Mouse (Mus musculus): ENCODE results near the gene Dnhd1.

The Dnhd1 gene

DNA sequence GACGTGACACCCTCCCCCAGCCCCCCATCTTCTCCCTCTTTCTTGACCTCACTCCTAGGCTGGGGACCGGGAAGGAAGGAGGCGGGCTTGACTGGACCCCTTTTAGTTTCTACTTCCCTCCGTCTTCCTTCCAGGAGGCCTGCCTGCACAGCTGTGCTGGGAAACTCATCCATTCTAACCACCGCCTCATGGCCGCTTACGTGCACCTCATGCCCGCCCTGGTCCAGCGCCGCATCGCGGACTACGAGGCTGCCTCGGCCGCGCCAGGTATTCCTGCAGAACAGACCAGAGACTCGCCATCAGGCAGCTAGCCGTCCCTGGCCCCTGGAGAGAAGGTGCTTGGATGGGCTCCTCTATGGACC, 9.8 kb upstream of the Dnhd1 start:
- DNase-seq, result no peak

DNA sequence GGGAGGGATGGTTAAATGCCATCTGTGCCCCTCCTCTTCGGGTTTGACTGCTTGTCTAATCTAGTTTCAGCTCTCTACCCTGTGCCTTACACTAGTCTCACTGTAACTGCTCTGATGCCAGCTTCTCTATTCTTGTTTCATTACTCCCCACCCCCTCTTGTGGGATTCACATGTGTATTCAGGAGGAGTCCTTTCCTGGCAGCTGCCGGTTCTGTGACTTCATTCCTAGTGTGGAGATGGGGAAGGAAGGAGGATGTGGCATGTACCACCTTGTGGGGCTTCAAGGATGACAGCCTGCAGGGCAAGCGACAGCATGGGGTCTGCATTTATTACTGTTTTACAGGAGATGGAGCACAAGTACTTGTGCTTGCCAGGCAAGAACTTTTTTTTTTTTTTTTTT, 8.7 kb upstream of the Dnhd1 start:
- peak; percentile 90 for DNase-seq

- DNase-seq, result peak; percentile 69
Observed at GRCm38 (mm10) chr7:105685541-105686197, 35.0 kb downstream of the Dnhd1 start.

- peak; percentile 92 for DNase-seq
Observed at GRCm38 (mm10) chr7:105690875-105691274, 40.2 kb downstream of the Dnhd1 start.

- DNase-seq, result peak; percentile 74
Observed at GRCm38 (mm10) chr7:105703184-105703583, 52.6 kb downstream of the Dnhd1 start.

DNA sequence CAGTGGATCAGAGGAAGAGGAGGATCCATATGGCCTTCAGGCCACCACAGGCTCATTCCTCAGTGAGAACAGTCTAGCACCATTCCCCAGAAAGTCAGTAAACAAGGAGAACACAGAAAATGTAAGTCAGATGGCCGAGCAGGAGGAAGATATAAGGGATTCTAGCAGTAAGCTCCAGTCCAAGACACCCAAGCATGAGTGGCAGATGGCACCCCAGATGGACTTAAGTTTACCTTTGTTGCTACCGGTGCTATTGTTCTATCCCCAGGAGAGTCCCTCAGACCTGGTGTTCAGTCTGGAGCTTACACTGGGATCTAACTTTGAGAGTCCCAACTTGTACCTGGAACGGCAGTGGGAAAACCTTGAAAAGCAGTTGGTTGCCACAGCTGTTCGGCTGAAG, 53.2 kb downstream of the Dnhd1 start:
- DNase-seq, result peak; percentile 76

DNA sequence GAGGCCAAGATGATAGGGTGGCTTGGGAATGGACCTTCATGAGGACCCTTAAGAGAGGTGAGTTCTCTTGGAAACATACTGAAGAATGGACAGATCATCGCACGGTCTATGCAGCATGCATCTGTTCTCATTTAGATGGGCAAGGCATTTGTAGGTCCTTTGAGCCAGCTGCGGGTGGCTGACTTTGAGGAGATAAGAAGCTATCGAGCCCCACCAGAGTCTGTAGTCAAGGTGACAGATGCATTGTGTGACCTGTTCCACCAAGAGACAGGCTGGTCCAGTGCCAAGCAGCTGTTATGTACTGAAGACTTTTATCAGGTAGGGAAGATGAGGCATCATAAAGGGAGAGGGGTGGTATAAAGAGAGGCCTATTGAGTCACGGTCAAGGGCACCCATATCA, 58.1 kb downstream of the Dnhd1 start:
- DNase-seq, result peak; percentile 66

DNA sequence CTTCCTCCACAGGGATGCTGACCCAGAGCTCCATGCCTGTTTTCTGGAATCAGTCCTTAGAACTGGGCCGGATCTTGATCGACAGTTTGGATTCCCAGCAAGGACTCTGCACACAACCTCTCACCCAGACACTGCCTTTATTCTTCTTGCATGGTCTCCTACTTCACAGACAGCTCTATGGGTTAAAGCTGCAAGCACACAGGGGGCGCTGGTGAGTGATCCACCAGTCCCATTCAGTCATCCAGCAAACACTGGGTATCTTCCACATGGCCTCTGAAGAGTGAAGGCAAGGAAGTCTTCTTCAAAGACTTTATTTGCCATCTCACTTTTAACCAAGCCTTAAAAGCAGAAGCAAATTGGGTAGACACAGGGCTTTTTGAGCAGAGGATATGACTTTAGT, 64.7 kb downstream of the Dnhd1 start:
- no peak for DNase-seq

DNA sequence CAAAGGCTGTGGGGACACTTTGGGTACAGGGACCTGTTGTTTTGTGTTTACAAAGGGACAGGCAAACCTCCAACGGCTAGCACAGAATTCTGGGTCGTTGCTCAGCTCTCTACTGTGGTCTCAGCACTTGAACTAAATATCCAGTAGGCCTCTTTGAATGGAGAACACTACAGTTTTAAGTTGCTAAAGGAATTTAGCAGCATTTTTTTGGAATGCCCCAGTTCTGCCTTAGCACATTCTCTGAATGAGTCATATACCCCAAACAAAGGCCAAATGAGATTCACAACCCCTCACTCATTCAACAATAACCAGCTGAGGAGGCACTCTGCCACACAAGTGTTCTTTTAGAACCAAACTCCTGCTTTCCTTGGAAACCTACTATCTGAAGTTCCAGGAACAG, 71.3 kb downstream of the Dnhd1 start:
- DNase-seq, result no peak

GRCm38 (mm10) chr7:105726144-105726979, 75.7 kb downstream of the Dnhd1 start:
- DNase-seq, result peak; percentile 94

DNA sequence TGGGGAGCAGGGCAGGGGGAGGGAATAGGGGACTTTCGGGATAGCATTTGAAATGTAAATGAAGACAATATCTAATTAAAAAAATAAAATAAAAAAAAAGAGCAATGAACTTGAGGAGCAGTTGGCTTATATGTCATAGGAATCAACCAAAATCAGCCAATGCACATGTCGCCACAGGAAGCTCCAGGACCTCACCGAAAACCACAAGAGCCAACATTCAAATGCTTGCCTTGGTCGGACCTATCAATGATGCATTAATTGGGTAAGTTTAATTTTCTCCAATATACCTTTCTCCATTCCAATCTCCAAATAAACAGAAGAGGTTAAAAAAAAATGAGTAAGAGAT, 76.3 kb downstream of the Dnhd1 start:
- peak; percentile 56 for DNase-seq

- peak; percentile 95 for DNase-seq
Observed at GRCm38 (mm10) chr7:105728701-105729428, 78.2 kb downstream of the Dnhd1 start.

DNA sequence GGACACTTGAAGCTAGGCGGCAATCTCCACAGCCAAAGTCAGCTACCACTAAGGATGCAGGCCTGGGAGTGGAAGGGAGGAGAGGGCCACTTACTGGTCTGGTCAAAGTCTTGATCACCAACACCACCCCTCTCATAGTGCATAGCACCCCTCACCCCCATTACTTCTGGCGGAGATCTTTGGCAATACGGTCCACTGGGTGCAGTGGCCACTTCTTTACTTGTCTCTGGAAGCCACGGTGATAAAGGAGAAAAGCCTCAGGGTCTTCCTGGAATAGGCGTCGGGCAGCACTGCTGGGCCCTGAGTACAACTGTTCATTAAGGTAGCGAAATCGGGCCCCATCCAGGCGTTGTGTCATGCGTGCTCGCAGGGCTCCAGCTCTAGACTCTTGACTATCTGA, 83.2 kb downstream of the Dnhd1 start:
- DNase-seq, result peak; percentile 91

- peak; percentile 87 for DNase-seq
Observed at GRCm38 (mm10) chr7:105734826-105735225, 84.2 kb downstream of the Dnhd1 start.

DNA sequence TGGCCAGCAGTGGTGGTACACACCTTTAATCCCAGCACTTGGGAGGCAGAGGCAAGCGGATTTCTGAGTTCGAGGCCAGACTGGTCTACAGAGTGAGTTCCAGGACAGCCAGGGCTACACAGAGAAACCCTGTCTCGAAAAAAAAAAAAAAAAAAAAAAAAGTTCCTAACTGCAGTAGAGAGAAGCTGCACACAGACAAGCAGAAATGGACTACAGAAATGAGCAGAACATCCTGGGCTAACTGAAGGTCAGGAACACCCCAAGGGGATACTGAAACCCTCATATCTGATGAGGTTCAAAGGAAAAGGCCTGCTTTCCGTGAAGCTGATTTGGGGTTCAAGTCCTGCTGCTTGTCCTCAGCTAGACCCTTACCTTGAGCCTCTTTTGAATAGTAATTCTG, 84.8 kb downstream of the Dnhd1 start:
- peak; percentile 67 for DNase-seq

DNA sequence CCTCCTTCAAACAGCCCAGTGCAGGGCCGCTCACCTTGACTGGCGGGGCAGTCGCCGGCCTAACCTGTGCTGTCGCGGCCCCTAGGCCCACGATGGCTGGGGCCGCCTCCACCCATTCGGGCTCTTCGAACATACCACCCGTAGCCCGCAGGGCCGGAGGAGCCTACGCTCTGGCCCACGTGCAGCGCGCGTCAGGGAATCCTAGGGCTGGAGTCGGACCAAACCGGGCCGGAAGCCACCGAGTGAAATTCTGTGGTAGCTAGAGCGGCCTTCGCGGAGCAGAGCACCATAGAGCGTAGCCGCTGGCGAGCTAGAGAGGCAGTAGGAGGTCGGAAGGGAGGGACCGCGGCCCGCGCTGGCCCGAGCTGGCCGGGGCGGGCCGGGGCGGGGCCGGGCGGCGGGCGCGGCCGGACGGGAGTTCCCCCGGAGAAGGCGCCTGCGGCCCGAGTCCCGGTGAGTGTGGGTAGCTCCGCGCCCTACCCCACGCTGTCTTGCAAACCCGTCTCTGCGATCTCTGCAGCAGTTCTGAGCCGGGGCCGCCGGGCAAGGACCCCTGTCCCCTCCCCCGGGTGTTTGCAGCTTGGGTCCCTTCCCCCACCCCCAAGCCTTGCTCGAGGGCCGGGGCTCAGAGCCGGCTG, 85.8 kb downstream of the Dnhd1 start, which contains the start of gene Ilk:
Ilk (plus strand) TSS at position 329 of the 638 bp plus-strand sequence.
- DNase-seq, result peak; percentile 100

- peak; percentile 97 for DNase-seq
Observed at GRCm38 (mm10) chr7:105736911-105737521, 86.4 kb downstream of the Dnhd1 start, which contains the start of gene Rrp8. Rrp8 (minus strand) TSS chr7:105737385.

- DNase-seq, result peak; percentile 89
Observed at GRCm38 (mm10) chr7:105737648-105738047, 87.0 kb downstream of the Dnhd1 start.

- peak; percentile 68 for DNase-seq
Observed at GRCm38 (mm10) chr7:105738286-105738685, 87.7 kb downstream of the Dnhd1 start.

- DNase-seq, result peak; percentile 99
Observed at GRCm38 (mm10) chr7:105738948-105739347, 88.3 kb downstream of the Dnhd1 start.

GRCm38 (mm10) chr7:105740089-105740795, 89.6 kb downstream of the Dnhd1 start:
- DNase-seq, result peak; percentile 88

DNA sequence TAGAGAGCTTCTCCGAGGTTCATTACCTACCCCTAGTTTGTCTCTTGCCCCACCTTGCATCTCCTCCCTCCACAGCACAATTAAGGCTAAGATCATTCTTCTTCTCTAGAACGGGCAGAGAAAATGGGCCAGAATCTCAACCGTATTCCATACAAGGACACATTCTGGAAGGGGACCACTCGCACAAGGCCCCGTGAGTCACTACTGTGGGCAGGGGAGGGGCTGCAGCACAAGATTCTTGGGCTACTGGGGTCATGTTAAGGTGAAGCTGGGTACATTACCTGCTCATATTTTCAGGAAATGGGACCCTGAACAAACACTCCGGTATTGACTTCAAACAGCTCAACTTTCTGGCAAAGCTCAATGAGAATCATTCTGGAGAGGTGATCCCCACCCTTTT, 90.2 kb downstream of the Dnhd1 start:
- peak; percentile 91 for DNase-seq

Measured in heart, adult 11 months (tissue).